Mouse (Mus musculus) heart, adult 2 months (tissue): ENCODE data around the gene Cyth4. TPM values are rescaled to one million over a fixed set of nuclear protein-coding genes. Genes with fewer than 3 reads are reported as not detected.

Experiments
- DNase-seq, 2 experiments: peaks; one replicate each; pipeline ENCODE4 v3.0.0; 2021
- H3K27ac ChIP-seq: fragments of 200-600 bp; 2 replicates; pipeline ENCODE4 v1.8.1; 2022
- H3K27me3 ChIP-seq: fragments of 200-500 bp; 2 replicates; pipeline ENCODE4 v1.6.1; 2012; ENCODE audit warnings: mild to moderate bottlenecking, low read length, inconsistent platforms, mixed read lengths; ENCODE audit not compliant: control insufficient read depth, insufficient read depth
- H3K36me3 ChIP-seq: fragments of 200-500 bp; 2 replicates; pipeline ENCODE4 v1.6.1; 2012; ENCODE audit warnings: low read length, inconsistent platforms; ENCODE audit not compliant: control insufficient read depth, insufficient read depth
- H3K4me1 ChIP-seq: fragments of 200-500 bp; 2 replicates; pipeline ENCODE4 v1.6.1; 2011; ENCODE audit warnings: low read length; ENCODE audit not compliant: control insufficient read depth, insufficient read depth
- H3K4me3 ChIP-seq: fragments of 200-600 bp; 2 replicates; pipeline ENCODE4 v1.8.1; 2022
- H3K79me2 ChIP-seq: fragments of 200-500 bp; replicated peaks from 2 replicates; pipeline ENCODE4 v1.6.1; 2012; ENCODE audit warnings: mild to moderate bottlenecking, inconsistent platforms, low read length, moderate library complexity, mixed read lengths; ENCODE audit not compliant: control insufficient read depth, insufficient read depth
- H3K9ac ChIP-seq: fragments of 200-500 bp; 2 replicates; pipeline ENCODE4 v1.6.1; 2012; ENCODE audit warnings: low read depth, mild to moderate bottlenecking, control low read depth, inconsistent platforms, low read length, mixed read lengths
- CTCF ChIP-seq: fragments of 200-600 bp; IDR thresholded peaks from 2 replicates; pipeline ENCODE4 v1.8.1; 2022; ENCODE audit warnings: antibody characterized with exemption, mild to moderate bottlenecking, moderate library complexity
- EP300 ChIP-seq: fragments of 200-500 bp; IDR thresholded peaks from 2 replicates; pipeline ENCODE4 v1.6.1; 2011; ENCODE audit warnings: low read depth, low read length, control low read depth; ENCODE audit not compliant: insufficient read depth
- POLR2A ChIP-seq: fragments of 200-500 bp; IDR thresholded peaks from 2 replicates; pipeline ENCODE4 v1.6.1; 2011; ENCODE audit warnings: mild to moderate bottlenecking, low read depth, low read length, control low read depth; ENCODE audit not compliant: insufficient read depth
- WGBS: fragments of 180-500 bp; shearing (Covaris S2); methylation state at CpG from one replicate; pipeline ENCODE4 v1.1.7; 2018; 5-methylcytosine and 5-hydroxymethylcytosine counted together
- intact Hi-C: fragments of 180-260 bp; cut with DNase I; formaldehyde crosslinking; loops from one replicate; pipeline ENCODE4 v1.15.1; 2025
- polyA plus RNA-seq: library from polyadenylated mRNA; depleted of rRNA; stranded (reverse); fragments of >200 nt; gene quantifications from 2 replicates; pipeline ENCODE4 v1.2.3, GENCODE M21; 2012
- total RNA-seq, 2 experiments: library from RNA; stranded (reverse); gene quantifications; 2 replicates each; pipeline ENCODE4 v1.2.3; 2021

Cyth4 gene
- total and polyA plus RNA-seq, 3 experiments: 6.1 to 12.8 (median 6.7) TPM

GRCm38 (mm10) chr15:78623426-78623825 lies 26.6 kb downstream of the Cyth4 start:
- Histone ChIP-seq H3K79me2 (no peaks in the 10 kb centered on the region), H3K4me1 (peaks cover 5% of the 10 kb centered on the region), H3K36me3 (no peaks in the 10 kb centered on the region), H3K9ac (no peak overlapping the region), H3K27ac (no peak overlapping the region), H3K4me3 (no peak overlapping the region), H3K27me3 (no peaks in the 10 kb centered on the region; the same call in 1 of the 2 replicates)
- intact Hi-C loops: loop anchor here (1.0 to 5.0 kb wide), 3 partner anchors 97 to 229 kb away; no protein-coding TSS in a partner anchor
- WGBS: 25% methylated on average over 5 of the region's 5 CpGs
- peak; percentile 70 to 85 for DNase-seq
- TF ChIP-seq CTCF: no peak; the same call in 1 of the 2 replicates
- peak; percentile 83 for TF ChIP-seq EP300
- TF ChIP-seq POLR2A: no peak

GRCm38 (mm10) chr15:78624431-78624950 lies 27.6 kb downstream of the Cyth4 start:
- Histone ChIP-seq H3K79me2 (no peaks in the 10 kb centered on the region), H3K4me1 (peaks cover 5% of the 10 kb centered on the region), H3K4me3 (no peak overlapping the region), H3K9ac (no peak overlapping the region), H3K36me3 (no peaks in the 10 kb centered on the region), H3K27ac (peak overlapping the region; percentile 50), H3K27me3 (no peaks in the 10 kb centered on the region; the same call in 1 of the 2 replicates)
- TF ChIP-seq CTCF (no peak), POLR2A (no peak), EP300 (no peak)
- peak; percentile 84 to 88 for DNase-seq
- intact Hi-C loops: loop anchor here (5.0 kb wide), 1 partner anchor 228 kb away; no protein-coding TSS in a partner anchor
- 11% methylated on average over 13 of the region's 13 CpGs for WGBS

DNA sequence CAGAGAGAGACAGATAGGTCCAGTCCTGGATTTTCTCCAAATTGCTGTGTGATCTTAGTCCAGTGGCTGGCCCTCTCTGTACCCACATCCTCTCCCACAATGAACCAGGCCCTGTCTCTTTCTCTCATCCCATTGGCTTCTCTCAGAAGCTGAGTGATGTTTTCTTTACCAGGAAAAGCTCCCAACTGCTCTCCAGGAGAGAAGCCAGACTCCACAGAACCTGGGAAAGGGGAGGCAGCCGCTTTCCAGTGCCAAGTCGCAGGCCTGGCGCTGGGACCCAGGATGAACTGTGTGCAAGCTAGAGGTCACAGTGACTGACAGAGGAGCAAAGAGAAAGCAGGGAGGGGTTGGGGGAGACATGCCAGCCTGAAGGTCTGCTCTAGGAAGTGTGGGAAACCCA lies 28.1 kb downstream of the Cyth4 start:
- H3K27ac ChIP-seq: peak overlapping the region; percentile 50
- intact Hi-C loops: loop anchor here (5.0 kb wide), 2 partner anchors 227 to 242 kb away; no protein-coding TSS in a partner anchor
- no peaks in the 10 kb centered on the region for H3K79me2 ChIP-seq
- TF ChIP-seq EP300: no peak
- TF ChIP-seq POLR2A: no peak
- no peak for TF ChIP-seq CTCF
- no peaks in the 10 kb centered on the region; the same call in 1 of the 2 replicates for H3K27me3 ChIP-seq
- peaks cover 5% of the 10 kb centered on the region for H3K4me1 ChIP-seq
- H3K4me3 ChIP-seq: no peak overlapping the region
- no peak for DNase-seq
- no peaks in the 10 kb centered on the region for H3K36me3 ChIP-seq
- no peak overlapping the region for H3K9ac ChIP-seq
- 43% methylated on average over 3 of the region's 3 CpGs for WGBS

DNA sequence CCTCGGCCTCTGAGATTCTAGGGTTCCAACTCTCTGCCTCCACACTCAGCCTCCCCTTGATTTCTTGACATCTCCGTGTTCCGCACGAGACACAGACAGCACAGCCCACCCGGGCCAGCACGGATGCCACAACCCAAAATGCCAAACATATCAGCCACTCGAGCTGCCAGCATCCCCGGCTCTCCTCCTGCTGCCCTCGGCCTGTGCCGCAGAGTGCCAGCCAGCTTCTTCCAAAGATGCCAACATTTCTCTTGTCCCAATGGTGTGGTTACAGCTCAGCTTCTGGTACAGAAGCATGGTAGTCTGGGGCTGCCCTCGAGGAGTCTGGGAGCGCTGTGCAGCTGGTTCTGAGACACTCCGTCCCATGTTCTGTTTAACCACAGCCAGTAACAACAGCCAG lies 29.4 kb downstream of the Cyth4 start:
- intact Hi-C loops: loop anchor here (5.0 kb wide), 1 partner anchor 241 kb away; no protein-coding TSS in a partner anchor
- H3K27ac ChIP-seq: no peak overlapping the region
- WGBS: 83% methylated on average over 13 of the region's 13 CpGs

DNA sequence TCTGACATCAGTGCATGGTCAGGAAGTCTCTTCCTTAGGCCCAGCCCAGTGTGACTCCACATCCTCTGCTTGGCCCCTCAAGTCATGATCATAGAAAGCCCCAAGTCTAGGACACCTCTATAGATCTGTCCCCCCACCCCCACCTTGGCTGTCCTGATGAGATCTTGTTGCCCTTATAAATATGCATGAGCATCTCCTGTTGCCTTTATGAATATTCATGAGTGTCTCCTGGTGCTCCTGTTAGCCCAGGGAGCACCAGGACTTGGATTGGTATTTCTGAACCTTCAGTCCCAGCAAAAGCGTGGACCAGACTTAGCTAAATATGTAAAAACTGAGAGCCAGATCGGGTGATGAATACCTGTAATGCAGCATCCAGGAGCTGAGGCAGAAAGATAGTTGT lies 35.5 kb downstream of the Cyth4 start:
- H3K4me1 ChIP-seq: no peaks in the 10 kb centered on the region
- intact Hi-C loops: no loop called here
- no peak overlapping the region for H3K9ac ChIP-seq
- no peaks in the 10 kb centered on the region for H3K79me2 ChIP-seq
- no peak for DNase-seq
- H3K4me3 ChIP-seq: no peak overlapping the region
- WGBS: 67% methylated on average over 2 of the region's 2 CpGs
- H3K27ac ChIP-seq: no peak overlapping the region
- H3K36me3 ChIP-seq: no peaks in the 10 kb centered on the region
- TF ChIP-seq POLR2A: no peak
- H3K27me3 ChIP-seq: no peaks in the 10 kb centered on the region

More for the DNA sequence above, 29.4 kb downstream of the Cyth4 start:
- Histone ChIP-seq H3K27me3 (no peaks in the 10 kb centered on the region), H3K4me1 (peaks cover 5% of the 10 kb centered on the region), H3K79me2 (no peaks in the 10 kb centered on the region), H3K9ac (no peak overlapping the region), H3K36me3 (no peaks in the 10 kb centered on the region), H3K4me3 (no peak overlapping the region)
- no peak for DNase-seq
- TF ChIP-seq CTCF (no peak), POLR2A (no peak), EP300 (no peak)

DNA sequence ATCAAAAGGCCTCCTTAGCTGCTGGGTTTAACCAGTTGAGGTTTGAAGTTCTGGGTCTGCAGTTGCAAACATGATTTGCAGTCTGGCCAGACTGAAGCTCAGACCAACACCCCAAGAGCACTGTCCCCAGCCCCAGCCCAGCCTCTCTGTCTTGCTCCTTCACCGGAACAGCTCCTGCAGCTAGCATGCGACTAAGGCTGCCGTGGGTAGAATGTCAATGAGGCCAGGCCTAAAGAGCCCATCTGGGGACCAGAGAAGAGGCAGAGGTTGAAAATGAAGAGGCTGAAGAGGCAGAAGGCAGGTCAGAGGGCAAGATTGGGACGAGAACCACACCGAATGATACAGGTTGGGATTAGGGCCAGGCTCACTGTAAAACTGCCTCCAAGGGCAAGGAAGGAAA lies 36.6 kb downstream of the Cyth4 start:
- no peak for TF ChIP-seq EP300
- TF ChIP-seq CTCF: no peak
- no peak for TF ChIP-seq POLR2A
- 85% methylated on average over 5 of the region's 5 CpGs for WGBS
- no peaks in the 10 kb centered on the region for H3K4me1 ChIP-seq
- no peak overlapping the region for H3K9ac ChIP-seq
- DNase-seq: no peak
- no peak overlapping the region for H3K4me3 ChIP-seq
- no peaks in the 10 kb centered on the region for H3K79me2 ChIP-seq
- 0 out of 2 replicates have a peak, but pooled peaks cover 2% of the 10 kb centered on the region for H3K27me3 ChIP-seq
- no peaks in the 10 kb centered on the region for H3K36me3 ChIP-seq
- intact Hi-C loops: no loop called here
- no peak overlapping the region for H3K27ac ChIP-seq
